Mouse (Mus musculus) bone marrow macrophage, adult 2 months (primary cell): ENCODE measurements around the gene Ikzf1. TPM values are rescaled to one million over a fixed set of nuclear protein-coding genes. Genes with fewer than 3 reads are reported as not detected.

Experiments
- H3K27ac ChIP-seq: 2 replicates; pipeline ENCODE4 v1.5.1; 2012; ENCODE audit warnings: low read depth, low read length; ENCODE audit not compliant: insufficient read depth
- H3K4me1 ChIP-seq: 2 replicates; pipeline ENCODE4 v1.6.1; 2012; ENCODE audit warnings: low read length; ENCODE audit not compliant: control insufficient read depth, insufficient read depth
- H3K4me3 ChIP-seq: 2 replicates; pipeline ENCODE4 v1.5.1; 2012; ENCODE audit warnings: mild to moderate bottlenecking, low read length, moderate library complexity; ENCODE audit not compliant: insufficient read depth
- CTCF ChIP-seq: IDR thresholded peaks from 2 replicates; pipeline ENCODE4 v1.5.1; 2012; ENCODE audit warnings: low read depth, mild to moderate bottlenecking, low read length, moderate library complexity
- POLR2A ChIP-seq: IDR thresholded peaks from 2 replicates; pipeline ENCODE4 v1.6.1; 2012; ENCODE audit warnings: mild to moderate bottlenecking, low read depth, low read length, borderline replicate concordance
- polyA plus RNA-seq: library from polyadenylated mRNA; stranded (reverse); fragments of >200 nt; gene quantifications from 2 replicates; pipeline ENCODE4 v1.2.4, GENCODE M21; 2012; ENCODE audit not compliant: missing spikeins, insufficient read depth, insufficient read length

Gene Ikzf1
- polyA plus RNA-seq, 1 experiment = 55.8 TPM

DNA sequence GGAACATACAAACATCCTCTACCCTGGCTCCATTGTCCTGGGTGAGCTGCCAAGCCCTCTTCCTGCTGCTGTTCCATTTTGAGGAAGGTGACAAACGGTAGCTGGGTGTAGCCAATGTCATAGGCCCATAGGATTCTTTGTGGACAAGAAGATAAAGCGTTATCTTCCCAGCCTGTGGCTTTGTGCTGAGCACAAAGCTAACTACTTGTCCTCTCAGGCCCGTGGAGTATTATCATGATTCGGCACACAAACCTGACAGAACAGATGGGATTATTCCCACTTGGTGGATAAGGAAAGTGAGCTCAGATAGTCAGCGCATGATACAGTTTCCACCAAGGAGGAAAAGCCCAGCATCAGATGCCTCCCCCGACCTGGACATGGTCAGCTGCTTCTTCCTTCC lies 50.4 kb downstream of the Ikzf1 start:
- no peak for TF ChIP-seq POLR2A
- TF ChIP-seq CTCF = no peak
- peaks cover 26% of the 10 kb centered on the region for H3K4me1 ChIP-seq
- H3K27ac ChIP-seq = no peak overlapping the region
- H3K4me3 ChIP-seq = no peak overlapping the region

DNA sequence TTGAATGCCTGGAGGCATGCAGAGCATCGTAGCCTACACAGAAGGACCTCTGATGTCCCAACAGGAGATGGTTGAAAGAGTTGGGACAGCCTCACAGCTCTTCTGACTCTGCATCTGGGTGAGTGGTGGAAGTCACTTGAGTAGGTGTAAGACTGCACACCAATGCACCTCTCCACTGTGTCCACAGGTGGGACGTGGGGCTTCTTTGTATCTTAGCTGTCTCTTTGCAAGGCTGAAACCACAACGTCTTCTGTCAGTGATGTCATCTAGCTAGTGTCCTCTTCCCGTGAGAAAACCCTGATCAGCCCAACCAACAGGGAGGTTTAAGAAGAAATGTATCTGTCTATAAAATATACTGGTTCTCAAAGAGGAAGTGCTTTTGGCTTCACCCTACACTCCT lies 52.1 kb downstream of the Ikzf1 start:
- Histone ChIP-seq H3K27ac (no peak overlapping the region), H3K4me1 (peaks cover 9% of the 10 kb centered on the region), H3K4me3 (no peak overlapping the region)
- TF ChIP-seq POLR2A (no peak), CTCF (no peak)

GRCm38 (mm10) chr11:11737562-11737961 lies 52.8 kb downstream of the Ikzf1 start:
- TF ChIP-seq POLR2A = no peak
- no peak for TF ChIP-seq CTCF
- Histone ChIP-seq H3K4me1 (peaks cover 4% of the 10 kb centered on the region; the same call in 1 of the 2 replicates), H3K27ac (no peak overlapping the region), H3K4me3 (no peak overlapping the region)

GRCm38 (mm10) chr11:11739054-11739453 lies 54.3 kb downstream of the Ikzf1 start:
- no peak for TF ChIP-seq CTCF
- TF ChIP-seq POLR2A = no peak
- Histone ChIP-seq H3K27ac (no peak overlapping the region), H3K4me1 (no peaks in the 10 kb centered on the region), H3K4me3 (no peak overlapping the region)

DNA sequence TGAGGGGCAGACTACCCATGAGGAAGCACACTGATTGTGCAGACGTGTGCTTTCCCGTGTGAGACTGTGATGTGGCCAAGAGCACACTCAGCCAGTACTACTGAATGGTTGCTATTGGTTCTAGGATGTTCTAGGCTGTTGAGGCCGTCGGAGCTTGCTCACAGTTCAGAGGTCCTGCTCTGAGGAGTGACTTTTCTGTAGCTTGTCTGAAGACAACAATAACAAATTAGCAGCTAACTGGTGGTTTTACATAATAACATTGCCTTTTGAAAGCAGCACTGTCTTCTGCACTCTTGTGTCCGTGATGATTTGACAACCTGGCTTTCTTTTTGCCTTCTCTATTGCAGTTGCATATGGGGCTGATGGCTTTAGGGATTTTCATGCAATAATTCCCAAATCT lies 55.8 kb downstream of the Ikzf1 start:
- H3K4me1 ChIP-seq = no peaks in the 10 kb centered on the region
- H3K27ac ChIP-seq = no peak overlapping the region

GRCm38 (mm10) chr11:11741574-11741973 lies 56.8 kb downstream of the Ikzf1 start:
- TF ChIP-seq CTCF = no peak
- no peak overlapping the region for H3K4me3 ChIP-seq
- H3K27ac ChIP-seq = no peak overlapping the region
- no peaks in the 10 kb centered on the region for H3K4me1 ChIP-seq

More for the DNA sequence above, 55.8 kb downstream of the Ikzf1 start:
- no peak for TF ChIP-seq POLR2A
- no peak for TF ChIP-seq CTCF
- H3K4me3 ChIP-seq = no peak overlapping the region

DNA sequence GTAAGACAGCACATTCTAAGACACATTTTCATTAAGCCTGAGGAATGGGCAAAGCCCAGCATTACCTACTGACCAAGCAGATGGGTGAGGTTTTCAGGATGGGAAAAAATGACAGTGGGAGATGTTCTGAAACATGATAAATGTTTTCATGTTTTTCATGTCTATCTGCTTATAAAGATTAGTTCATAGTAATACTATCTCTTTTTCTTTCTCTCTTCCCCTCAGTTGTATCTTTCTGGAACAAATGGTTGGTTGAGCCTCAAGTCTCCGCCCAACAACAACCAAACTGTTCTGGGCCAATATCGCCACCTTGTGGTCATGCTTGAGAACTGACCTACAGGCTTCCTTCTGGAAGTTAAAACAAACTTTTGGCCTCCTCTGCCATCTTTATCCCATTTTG lies 57.8 kb downstream of the Ikzf1 start:
- Histone ChIP-seq H3K27ac (no peak overlapping the region), H3K4me3 (no peak overlapping the region), H3K4me1 (no peaks in the 10 kb centered on the region)
- TF ChIP-seq POLR2A (no peak), CTCF (peak; percentile 29; the same call in 1 of the 2 replicates)

GRCm38 (mm10) chr11:11744222-11744621 lies 59.4 kb downstream of the Ikzf1 start:
- Histone ChIP-seq H3K27ac (no peak overlapping the region), H3K4me3 (no peak overlapping the region), H3K4me1 (no peaks in the 10 kb centered on the region)
- TF ChIP-seq POLR2A (no peak), CTCF (no peak)

DNA sequence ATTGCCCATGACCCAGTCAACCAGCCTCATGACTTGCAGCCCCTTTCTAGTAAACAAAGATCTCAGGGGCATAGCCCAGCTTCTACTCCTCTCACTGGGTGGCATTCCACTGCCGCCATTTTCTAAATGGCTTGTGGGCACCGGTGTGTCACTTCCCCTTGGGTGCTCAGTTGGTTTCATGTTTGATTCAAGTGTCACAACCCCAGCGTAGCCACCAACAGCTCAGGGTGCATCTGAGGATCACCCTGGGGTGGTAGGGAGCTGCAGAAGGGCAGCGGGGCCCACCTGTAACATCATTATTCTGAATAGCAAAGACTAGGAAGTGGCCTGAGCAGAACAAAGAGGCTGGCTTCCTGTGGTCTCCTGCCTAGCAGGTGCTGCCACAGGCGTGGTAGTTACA lies 66.3 kb downstream of the Ikzf1 start:
- TF ChIP-seq POLR2A = no peak
- TF ChIP-seq CTCF = no peak
- Histone ChIP-seq H3K4me1 (no peaks in the 10 kb centered on the region), H3K27ac (no peak overlapping the region), H3K4me3 (no peak overlapping the region)

DNA sequence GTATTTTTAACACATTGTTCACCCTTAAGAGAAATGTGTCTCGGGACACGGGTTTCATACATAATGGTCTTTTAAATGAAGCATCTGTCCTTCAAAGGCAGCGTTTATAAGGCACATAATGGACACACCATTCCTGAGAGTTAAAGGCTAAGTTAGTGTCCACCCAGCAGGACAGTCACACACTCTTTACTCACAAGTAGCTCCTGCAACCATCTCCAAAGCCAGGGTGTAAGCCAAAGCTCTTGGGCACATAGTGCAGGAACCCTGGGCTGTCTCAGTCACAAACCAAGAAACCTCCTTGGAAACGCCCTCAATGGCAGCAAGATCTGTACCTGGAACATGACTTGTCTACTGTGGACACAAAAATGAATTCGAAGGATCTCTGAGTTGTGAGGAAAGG lies 68.1 kb downstream of the Ikzf1 start:
- Histone ChIP-seq H3K4me3 (no peak overlapping the region), H3K4me1 (no peaks in the 10 kb centered on the region), H3K27ac (no peak overlapping the region)
- no peak for TF ChIP-seq CTCF

DNA sequence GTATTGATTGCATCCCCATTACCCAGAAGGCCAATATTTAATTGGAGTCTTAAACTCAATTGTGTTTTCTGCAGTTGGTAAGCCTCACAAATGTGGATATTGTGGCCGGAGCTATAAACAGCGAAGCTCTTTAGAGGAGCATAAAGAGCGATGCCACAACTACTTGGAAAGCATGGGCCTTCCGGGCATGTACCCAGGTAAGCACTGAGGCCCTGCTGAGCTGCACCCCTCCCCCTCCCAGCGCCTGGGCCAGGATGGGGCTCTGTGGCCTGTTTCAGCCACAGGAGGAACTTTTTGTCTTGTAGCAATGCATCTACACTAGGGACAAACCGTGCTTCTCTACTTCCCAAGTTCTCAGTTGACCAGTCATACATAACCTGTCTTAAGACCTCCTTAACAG lies 73.3 kb downstream of the Ikzf1 start:
- TF ChIP-seq POLR2A = no peak
- H3K27ac ChIP-seq = no peak overlapping the region
- H3K4me1 ChIP-seq = peaks cover 20% of the 10 kb centered on the region
- H3K4me3 ChIP-seq = no peak overlapping the region

- H3K27ac ChIP-seq = no peak overlapping the region
- peaks cover 24% of the 10 kb centered on the region for H3K4me1 ChIP-seq
- no peak for TF ChIP-seq POLR2A
- no peak for TF ChIP-seq CTCF
- no peak overlapping the region for H3K4me3 ChIP-seq
Measured at GRCm38 (mm10) chr11:11758883-11759282, 74.1 kb downstream of the Ikzf1 start.
